Mouse (Mus musculus): ENCODE measurements around the gene Hnrnph1.

DNA sequence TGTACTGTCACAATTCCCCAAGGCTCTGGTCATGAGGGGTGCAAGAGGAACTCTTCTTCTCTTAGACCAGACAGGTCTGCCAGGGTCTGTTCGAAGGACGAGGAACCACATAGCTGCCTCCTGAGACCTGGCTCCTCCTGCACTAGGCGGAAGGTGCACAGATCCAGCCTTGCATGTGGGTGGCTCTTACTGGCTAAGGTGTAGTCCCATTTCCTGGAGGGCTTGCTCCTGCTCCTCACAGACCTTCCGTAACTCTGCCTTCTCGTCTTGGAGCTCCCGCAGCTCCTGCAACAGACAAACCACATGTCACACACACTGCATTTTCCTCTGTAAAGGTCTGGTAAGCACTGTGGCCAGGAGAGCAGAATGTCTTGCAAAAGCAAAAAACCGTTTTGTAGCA, 17.9 kb downstream of the Hnrnph1 start:
- TF ChIP-seq CTCF (conservative IDR thresholded peaks at IDR 0.05; ENCODE audit: low read length) (no peak), POU5F1 (IDR thresholded peaks at IDR 0.05; ENCODE audit: borderline replicate concordance, low read length) (no peak)

Measured in E14TG2a.4 (cell line).